Mouse (Mus musculus) liver, embryonic 14.5 days (tissue): ENCODE data around the gene 4930451I11Rik.

Source experiments
- CTCF ChIP-seq: IDR thresholded peaks from 2 replicates; pipeline ENCODE4 v1.5.1; 2016; ENCODE audit warnings: antibody characterized with exemption, low read depth, control low read depth
- EP300 ChIP-seq: IDR thresholded peaks from 2 replicates; pipeline ENCODE4 v1.6.1; 2016; ENCODE audit warnings: antibody characterized with exemption, low read depth

GRCm38 (mm10) chr7:126796350-126796932, 35.0 kb downstream of the 4930451I11Rik start:
- TF ChIP-seq CTCF (peak; percentile 66), EP300 (no peak)
